Mouse (Mus musculus): ENCODE data around the gene 1700016H13Rik.

1700016H13Rik gene

GRCm38 (mm10) chr5:103655346-103656118 lies at the start of gene 1700016H13Rik:
TSS of gene 1700016H13Rik (minus strand) at chr5:103656010.
- DNase-seq (ENCODE audit: extremely low read depth, low read depth) = peak; percentile 41

GRCm38 (mm10) chr5:103705331-103705730 lies 49.5 kb upstream of the 1700016H13Rik start:
- DNase-seq (ENCODE audit: extremely low read depth, low read depth) = no peak

GRCm38 (mm10) chr5:103702527-103702926 lies 46.7 kb upstream of the 1700016H13Rik start:
- no peak for DNase-seq (ENCODE audit: extremely low read depth, low read depth)

GRCm38 (mm10) chr5:103701466-103701865 lies 45.7 kb upstream of the 1700016H13Rik start:
- no peak for DNase-seq (ENCODE audit: extremely low read depth, low read depth)

- DNase-seq (ENCODE audit: extremely low read depth, low read depth) = no peak
Measured at GRCm38 (mm10) chr5:103700661-103701060, 44.9 kb upstream of the 1700016H13Rik start.

- no peak for DNase-seq (ENCODE audit: extremely low read depth, low read depth)
Measured at GRCm38 (mm10) chr5:103699537-103699936, 43.7 kb upstream of the 1700016H13Rik start.

- no peak for DNase-seq (ENCODE audit: extremely low read depth, low read depth)
Measured at GRCm38 (mm10) chr5:103698577-103698976, 42.8 kb upstream of the 1700016H13Rik start.

GRCm38 (mm10) chr5:103697875-103698491 lies 42.2 kb upstream of the 1700016H13Rik start:
- no peak for DNase-seq (ENCODE audit: extremely low read depth, low read depth)

GRCm38 (mm10) chr5:103694094-103694493 lies 38.3 kb upstream of the 1700016H13Rik start:
- DNase-seq (ENCODE audit: extremely low read depth, low read depth) = no peak

GRCm38 (mm10) chr5:103693041-103693641 lies 37.3 kb upstream of the 1700016H13Rik start:
- DNase-seq (ENCODE audit: extremely low read depth, low read depth) = no peak

GRCm38 (mm10) chr5:103692531-103693040 lies 36.8 kb upstream of the 1700016H13Rik start:
- DNase-seq (ENCODE audit: extremely low read depth, low read depth) = peak; percentile 11

- peak; percentile 74 for DNase-seq (ENCODE audit: extremely low read depth, low read depth)
Measured at GRCm38 (mm10) chr5:103691624-103692530, 36.1 kb upstream of the 1700016H13Rik start, which contains the start of gene Aff1. TSS of gene Aff1 (plus strand) at chr5:103692374.

- no peak for DNase-seq (ENCODE audit: extremely low read depth, low read depth)
Measured at GRCm38 (mm10) chr5:103691171-103691570, 35.4 kb upstream of the 1700016H13Rik start.

- no peak for DNase-seq (ENCODE audit: extremely low read depth, low read depth)
Measured at GRCm38 (mm10) chr5:103690190-103690589, 34.4 kb upstream of the 1700016H13Rik start.

- no peak for DNase-seq (ENCODE audit: extremely low read depth, low read depth)
Measured at GRCm38 (mm10) chr5:103689645-103690044, 33.8 kb upstream of the 1700016H13Rik start.

GRCm38 (mm10) chr5:103681824-103682223 lies 26.0 kb upstream of the 1700016H13Rik start:
- DNase-seq (ENCODE audit: extremely low read depth, low read depth) = no peak

GRCm38 (mm10) chr5:103680381-103680780 lies 24.6 kb upstream of the 1700016H13Rik start:
- DNase-seq (ENCODE audit: extremely low read depth, low read depth) = peak; percentile 59

GRCm38 (mm10) chr5:103678974-103679373 lies 23.2 kb upstream of the 1700016H13Rik start:
- DNase-seq (ENCODE audit: extremely low read depth, low read depth) = no peak

GRCm38 (mm10) chr5:103677894-103678293 lies 22.1 kb upstream of the 1700016H13Rik start:
- DNase-seq (ENCODE audit: extremely low read depth, low read depth) = no peak

GRCm38 (mm10) chr5:103676289-103676881 lies 20.6 kb upstream of the 1700016H13Rik start:
- no peak for DNase-seq (ENCODE audit: extremely low read depth, low read depth)

GRCm38 (mm10) chr5:103674482-103674881 lies 18.7 kb upstream of the 1700016H13Rik start:
- no peak for DNase-seq (ENCODE audit: extremely low read depth, low read depth)
